ENCODE assay signal across 13 mouse cellular contexts in the genomic region with DNA sequence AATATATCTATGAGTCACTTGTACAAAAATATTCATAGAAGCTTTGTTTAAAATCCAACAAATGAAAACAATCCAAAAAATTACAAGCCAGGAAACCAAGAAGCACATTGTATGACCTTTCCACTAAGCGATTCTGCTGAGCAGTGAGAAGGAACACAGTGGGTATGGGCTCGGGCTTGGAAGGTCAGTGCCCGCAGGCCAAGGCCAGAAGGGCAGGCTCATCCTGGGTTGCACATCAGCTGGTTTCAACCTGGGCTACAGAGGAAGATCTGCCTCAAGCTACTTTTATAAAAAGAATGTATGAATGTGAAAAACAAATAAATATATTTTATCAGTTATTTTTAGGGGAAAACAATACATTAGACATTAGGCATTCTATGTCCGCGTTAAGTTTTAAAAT. TPM values are rescaled to one million over a fixed set of nuclear protein-coding genes. Genes with fewer than 3 reads are reported as not detected.
DNase-seq lines count a peak whose midpoint lies in the region; TF ChIP-seq lines count a peak whose summit lies in the region.
"Not testable (repeated sequence)": the region's sequence is repeated elsewhere in the genome, so short reads cannot be mapped to it uniquely, and the experiment has no call there.
"Had no signal": no experiment of that assay in that cellular context is flagged by ENCODE, and none has a peak within 500 bp of the region (broad histone marks: within the 10 kb centered on the region; RNA-seq: fewer than 3 reads in every experiment).

No protein-coding gene starts in this region.

- H3K27ac ChIP-seq in embryonic fibroblast, embryonic 13.5 days (ENCODE audit: insufficient read depth, low read length): peak overlapping the region; percentile 94
- not testable (repeated sequence) for H3K27ac ChIP-seq in kidney, adult 2 months (ENCODE audit: insufficient read depth, low read depth, low read length)

- H3K4me3 ChIP-seq in embryonic fibroblast, embryonic 13.5 days (ENCODE audit: insufficient read depth, low read length); kidney, adult 2 months (ENCODE audit: insufficient read depth, low read depth, low read length): not testable (repeated sequence)

- WGBS in kidney, adult 2 months: 61% methylated on average over 5 of the region's 5 CpGs

- not testable (repeated sequence) for H3K27me3 ChIP-seq in kidney, adult 2 months (replicated peaks; ENCODE audit: control insufficient read depth, insufficient read depth, low read length)

- not testable (repeated sequence) for TF ChIP-seq CTCF in embryonic fibroblast, embryonic 13.5 days (IDR thresholded peaks at IDR 0.05; ENCODE audit: borderline replicate concordance, insufficient read depth, low read length); kidney, adult 2 months (conservative IDR thresholded peaks at IDR 0.05; ENCODE audit: insufficient read depth, insufficient read length, low read depth, low read length)

- not testable (repeated sequence) for TF ChIP-seq POLR2A in embryonic fibroblast, embryonic 13.5 days (IDR thresholded peaks at IDR 0.05; ENCODE audit: low read depth, low read length); kidney, adult 2 months (IDR thresholded peaks at IDR 0.05; ENCODE audit: low read depth, low read length)

- peak; percentile 31 for DNase-seq in 3T3-L1 (ENCODE audit: low read depth, low spot score)
- peak; percentile 32 to 40 for DNase-seq in adrenal gland, adult (ENCODE audit: inconsistent age in 2 of 2, low spot score in 1 of 2)
- peak; percentile 77 for DNase-seq in heart, adult 11 months
- peak; percentile 11 for DNase-seq in kidney, adult 11 months
- DNase-seq in kidney, adult 2 months: peak; percentile 56
- peak; percentile 21 to 29 for DNase-seq in kidney, adult 8-10 months
- peak; percentile 53 for DNase-seq in kidney, adult 9 months

- not testable (repeated sequence) for H3K36me3 ChIP-seq in kidney, adult 2 months (ENCODE audit: control insufficient read depth, insufficient read depth, low read length)

- not testable (repeated sequence) for H3K4me1 ChIP-seq in embryonic fibroblast, embryonic 13.5 days (ENCODE audit: control insufficient read depth, insufficient read depth, low read length); kidney, adult 2 months (ENCODE audit: control insufficient read depth, insufficient read depth, low read length)

RNA-seq across cellular contexts. Expression of gene Als2cr12, which starts 33.1 kb away (rescaled TPM):
- polyA plus RNA-seq in embryonic fibroblast, embryonic 13.5 days (2011; ENCODE audit: insufficient read length, low read depth, missing spikeins): 0.55 TPM in 1 of 2 replicates, not detected in the other
- 0.80 and 0.88 TPM in 2 replicates for polyA plus RNA-seq in kidney, adult 2 months (2012; rRNA removed)
- polyA plus RNA-seq: activated CD4-positive, CD25-positive, alpha-beta regulatory T cell, adult 4 months; adrenal gland, adult 2 months; brain, embryonic 14.5 days; cerebellum, adult 2 months; G1E had no signal

RNA-seq across cellular contexts. Expression of gene Cflar, which starts 48.6 kb away (rescaled TPM):
- polyA plus RNA-seq in embryonic fibroblast, embryonic 13.5 days (2011; ENCODE audit: insufficient read length, low read depth, missing spikeins): 51.2 and 68.0 TPM in 2 replicates
- polyA plus RNA-seq in kidney, adult 2 months (2012; rRNA removed): 65.8 and 71.1 TPM in 2 replicates

Comparison
In these comparisons a context has a peak if more than half of its experiments do, and no peak if none do; other contexts are left out.
1. DNase-seq: peak in every context shown above with its lines; median percentile 77 in heart, adult 11 months; 56 in kidney, adult 2 months; 53 in kidney, adult 9 months; 36 in adrenal gland, adult; 31 in 3T3-L1; 25 in kidney, adult 8-10 months; 11 in kidney, adult 11 months.